Mouse (Mus musculus) limb, embryonic 13.5 days (tissue): Measurements from ENCODE around the gene S100a2. TPM values are rescaled to one million over a fixed set of nuclear protein-coding genes. Genes with fewer than 3 reads are reported as not detected.

Experiments
- ATAC-seq: fragments of 200-750 bp; cut with Nextera tagmentation; 2 replicates; pipeline ENCODE4 v1.8.0; 2017; ENCODE audit warnings: low read depth, moderate number of reproducible peaks, moderate TSS enrichment; ENCODE audit not compliant: low FRiP score
- H3K27ac ChIP-seq: fragments of 300-500 bp; sonication (generic); 2 replicates; pipeline ENCODE4 v1.5.1; 2015; ENCODE audit warnings: inconsistent platforms, mild to moderate bottlenecking, moderate library complexity
- H3K27me3 ChIP-seq: fragments of 300-500 bp; sonication (generic); 2 replicates; pipeline ENCODE4 v1.6.1; 2015; ENCODE audit warnings: mild to moderate bottlenecking, inconsistent platforms
- H3K36me3 ChIP-seq: fragments of 300-500 bp; sonication (generic); 2 replicates; pipeline ENCODE4 v1.6.1; 2015; ENCODE audit warnings: inconsistent platforms, mild to moderate bottlenecking, moderate library complexity
- H3K4me1 ChIP-seq: fragments of 300-500 bp; sonication (generic); 2 replicates; pipeline ENCODE4 v1.6.1; 2015; ENCODE audit warnings: inconsistent platforms
- H3K4me2 ChIP-seq: fragments of 300-500 bp; sonication (generic); replicated peaks from 2 replicates; pipeline ENCODE4 v1.6.1; 2015; ENCODE audit warnings: inconsistent platforms, mild to moderate bottlenecking, moderate library complexity
- H3K4me3 ChIP-seq: fragments of 300-500 bp; sonication (generic); 2 replicates; pipeline ENCODE4 v1.5.1; 2015; ENCODE audit warnings: moderate library complexity, mild to moderate bottlenecking, inconsistent platforms
- H3K9ac ChIP-seq: fragments of 300-500 bp; sonication (generic); 2 replicates; pipeline ENCODE4 v1.6.1; 2015; ENCODE audit warnings: mild to moderate bottlenecking, inconsistent platforms
- H3K9me3 ChIP-seq: fragments of 300-500 bp; sonication (generic); 2 replicates; pipeline ENCODE4 v1.6.1; 2016; ENCODE audit warnings: inconsistent platforms
- WGBS: fragments of 180-500 bp; shearing (Covaris S2); methylation state at CpG from one replicate; pipeline ENCODE4 v1.1.7; 2015; 5-methylcytosine and 5-hydroxymethylcytosine counted together
- polyA plus RNA-seq: library from polyadenylated mRNA; unstranded; fragments of >200 nt; fragmentation: Nextera tagmentation; extraction: Ambion mirVana; gene quantifications from 2 replicates; pipeline ENCODE4 v1.2.1, GENCODE M21; 2015

S100a2 gene
- polyA plus RNA-seq, 1 experiment from 2014 or later = not detected

- 8% methylated on average over 2 of the region's 2 CpGs for WGBS
- ATAC-seq = peak; percentile 71
Measured at GRCm38 (mm10) chr3:90623435-90624071, 33.5 kb downstream of the S100a2 start.

DNA sequence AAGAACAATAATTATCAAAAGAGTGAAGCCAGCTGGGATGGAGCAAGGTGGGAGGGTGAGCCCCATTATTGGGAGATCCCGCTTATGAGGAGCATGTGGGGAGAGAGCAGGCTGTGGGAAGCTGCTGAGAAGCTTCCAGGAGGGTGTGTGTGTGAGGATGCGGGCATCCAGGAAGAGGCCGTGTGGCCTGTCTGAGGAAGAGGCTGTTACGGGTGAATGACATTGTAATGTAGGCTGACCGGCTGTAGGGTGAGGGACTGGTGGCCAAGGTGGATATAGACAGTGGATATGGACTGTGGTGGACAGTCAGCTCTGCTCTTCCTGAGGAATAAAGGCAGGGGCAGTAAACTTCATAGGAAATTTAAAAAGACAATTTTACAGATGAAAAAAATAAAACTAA, 35.4 kb downstream of the S100a2 start:
- Histone ChIP-seq H3K36me3 (no peaks in the 10 kb centered on the region), H3K4me2 (no peak overlapping the region), H3K9ac (no peak overlapping the region), H3K9me3 (no peaks in the 10 kb centered on the region), H3K27me3 (0 out of 2 replicates have a peak, but pooled peaks cover 2% of the 10 kb centered on the region), H3K4me3 (no peak overlapping the region), H3K4me1 (peaks cover 13% of the 10 kb centered on the region), H3K27ac (no peak overlapping the region)
- 78% methylated on average over 5 of the region's 5 CpGs for WGBS
- no peak for ATAC-seq

More at GRCm38 (mm10) chr3:90623435-90624071, 33.5 kb downstream of the S100a2 start:
- H3K4me1 ChIP-seq = peaks cover 13% of the 10 kb centered on the region
- H3K27me3 ChIP-seq = 0 out of 2 replicates have a peak, but pooled peaks cover 2% of the 10 kb centered on the region
- no peak overlapping the region for H3K27ac ChIP-seq
- no peak overlapping the region for H3K9ac ChIP-seq
- H3K36me3 ChIP-seq = no peaks in the 10 kb centered on the region
- no peaks in the 10 kb centered on the region for H3K9me3 ChIP-seq
- H3K4me3 ChIP-seq = no peak overlapping the region
- H3K4me2 ChIP-seq = peak overlapping the region; percentile 0; the same call in 1 of the 2 replicates

DNA sequence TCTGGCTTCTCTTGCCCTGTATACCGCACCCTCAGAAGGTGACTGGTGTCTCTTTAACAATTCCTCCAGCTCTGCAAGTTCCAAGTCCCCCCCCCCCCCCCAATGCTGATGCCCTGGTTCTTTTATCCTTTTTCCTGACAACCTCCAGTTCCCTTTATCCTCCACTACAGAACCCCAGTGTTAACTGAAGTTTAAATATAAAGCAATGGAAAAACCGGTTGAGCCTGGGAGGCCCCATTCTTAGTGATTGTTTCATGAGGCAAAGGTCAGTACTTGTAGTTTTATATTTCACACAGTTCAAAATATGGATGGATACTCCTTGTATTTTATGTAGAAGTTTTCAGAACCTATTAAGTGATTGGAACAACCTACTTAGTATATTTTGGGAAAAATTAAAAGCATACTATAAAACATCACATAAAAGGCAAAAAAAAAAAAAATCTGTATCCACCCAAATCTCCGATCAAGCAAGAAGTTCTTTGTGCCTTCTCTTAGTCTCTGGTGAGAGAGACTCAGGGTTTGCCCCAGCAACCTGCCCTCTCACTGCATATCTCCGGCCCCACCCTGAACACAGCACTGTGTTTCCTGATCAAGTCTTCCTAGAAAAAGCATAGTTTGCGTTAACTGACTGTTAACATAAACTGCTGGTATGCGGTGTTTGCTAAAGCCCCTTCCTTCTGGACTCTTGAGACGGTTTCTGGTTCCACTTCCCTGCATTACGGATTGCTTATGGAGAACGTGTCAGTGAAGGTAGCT, 36.4 kb downstream of the S100a2 start:
- 0 out of 2 replicates have a peak, but pooled peaks cover 2% of the 10 kb centered on the region for H3K27me3 ChIP-seq
- no peak overlapping the region for H3K4me3 ChIP-seq
- no peaks in the 10 kb centered on the region for H3K9me3 ChIP-seq
- peaks cover 13% of the 10 kb centered on the region for H3K4me1 ChIP-seq
- H3K9ac ChIP-seq = no peak overlapping the region
- 74% methylated on average over 9 of the region's 9 CpGs for WGBS
- H3K4me2 ChIP-seq = no peak overlapping the region
- H3K27ac ChIP-seq = no peak overlapping the region
- H3K36me3 ChIP-seq = no peaks in the 10 kb centered on the region
- ATAC-seq = no peak

GRCm38 (mm10) chr3:90627366-90627765, 37.3 kb downstream of the S100a2 start:
- no peak overlapping the region for H3K9ac ChIP-seq
- 89% methylated on average over 5 of the region's 5 CpGs for WGBS
- no peaks in the 10 kb centered on the region for H3K36me3 ChIP-seq
- H3K4me3 ChIP-seq = no peak overlapping the region
- peaks cover 13% of the 10 kb centered on the region for H3K4me1 ChIP-seq
- no peaks in the 10 kb centered on the region for H3K9me3 ChIP-seq
- H3K27ac ChIP-seq = no peak overlapping the region
- ATAC-seq = no peak
- no peaks in the 10 kb centered on the region for H3K27me3 ChIP-seq
- H3K4me2 ChIP-seq = no peak overlapping the region

- WGBS = 58% methylated on average over 4 of the region's 4 CpGs
- no peak overlapping the region for H3K4me3 ChIP-seq
- no peaks in the 10 kb centered on the region for H3K9me3 ChIP-seq
- ATAC-seq = no peak
- no peaks in the 10 kb centered on the region for H3K27me3 ChIP-seq
- H3K4me1 ChIP-seq = peaks cover 13% of the 10 kb centered on the region
- H3K4me2 ChIP-seq = no peak overlapping the region
- H3K27ac ChIP-seq = no peak overlapping the region
- no peak overlapping the region for H3K9ac ChIP-seq
- no peaks in the 10 kb centered on the region for H3K36me3 ChIP-seq
Measured at GRCm38 (mm10) chr3:90627807-90628206, 37.8 kb downstream of the S100a2 start.

- Histone ChIP-seq H3K9me3 (no peaks in the 10 kb centered on the region), H3K4me1 (no peaks in the 10 kb centered on the region), H3K36me3 (no peaks in the 10 kb centered on the region), H3K9ac (no peak overlapping the region), H3K4me3 (no peak overlapping the region), H3K27me3 (no peaks in the 10 kb centered on the region), H3K27ac (no peak overlapping the region), H3K4me2 (no peak overlapping the region)
- WGBS = 71% methylated on average over 2 of the region's 2 CpGs
- ATAC-seq = no peak
Measured at GRCm38 (mm10) chr3:90629298-90629697, 39.3 kb downstream of the S100a2 start.

DNA sequence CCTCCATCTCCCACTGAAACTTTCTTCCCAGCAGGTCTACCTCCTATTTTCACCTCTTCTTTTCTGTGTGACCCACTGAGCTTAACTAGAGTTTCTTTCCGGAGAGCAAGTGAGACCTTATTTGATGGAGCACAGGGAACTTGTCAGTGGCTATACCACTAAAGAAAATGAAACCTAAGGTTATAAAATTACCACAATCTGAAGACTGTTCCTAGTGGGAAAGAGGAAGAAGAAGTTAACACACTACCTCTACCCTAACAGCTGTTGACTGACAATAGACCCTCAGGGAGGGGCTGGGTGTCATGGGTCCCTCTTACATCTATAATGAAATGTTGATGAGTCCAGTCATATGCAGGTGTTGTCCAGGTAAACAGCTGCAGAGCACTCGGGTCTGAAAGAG, 41.9 kb downstream of the S100a2 start:
- Histone ChIP-seq H3K4me3 (no peak overlapping the region), H3K4me2 (no peak overlapping the region), H3K27ac (no peak overlapping the region), H3K4me1 (no peaks in the 10 kb centered on the region), H3K36me3 (no peaks in the 10 kb centered on the region), H3K9me3 (no peaks in the 10 kb centered on the region), H3K9ac (no peak overlapping the region), H3K27me3 (no peaks in the 10 kb centered on the region)
- 80% methylated on average over 2 of the region's 2 CpGs for WGBS
- ATAC-seq = no peak

DNA sequence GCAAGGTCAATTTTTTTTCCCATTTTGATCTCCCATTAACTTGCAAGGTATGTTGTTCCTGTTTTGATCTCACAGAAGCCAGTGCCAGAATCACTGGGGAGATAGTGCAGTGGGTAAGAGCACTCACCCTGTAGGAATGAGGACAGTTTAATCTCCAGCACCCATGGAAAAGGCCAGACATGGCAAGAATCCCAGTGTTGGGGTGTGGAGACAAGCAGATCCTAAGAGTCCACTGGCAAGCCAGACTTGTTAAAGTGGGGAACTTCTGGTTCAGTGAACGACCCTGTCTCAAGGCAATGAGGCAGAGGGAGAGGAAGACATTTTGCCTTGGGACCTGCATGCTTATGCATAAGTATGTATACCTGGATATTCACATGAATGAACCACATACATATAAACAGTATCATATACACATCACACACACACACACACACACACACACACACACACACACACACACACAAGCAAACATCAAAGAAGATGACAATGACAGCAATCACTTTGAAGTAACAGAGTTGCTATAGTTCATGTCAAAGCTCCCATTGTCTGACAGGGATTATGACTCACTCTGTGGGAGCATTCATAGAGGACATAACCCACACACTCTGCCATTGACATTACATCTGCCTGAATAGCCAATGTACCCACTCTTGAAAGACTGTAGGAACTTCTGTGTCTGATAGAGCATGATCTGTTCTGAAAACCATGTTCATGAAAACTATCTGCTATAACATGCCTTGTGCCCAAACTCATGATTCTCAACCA, 48.6 kb downstream of the S100a2 start:
- Histone ChIP-seq H3K27me3 (no peaks in the 10 kb centered on the region), H3K9ac (no peak overlapping the region), H3K4me2 (no peak overlapping the region), H3K9me3 (no peaks in the 10 kb centered on the region), H3K36me3 (no peaks in the 10 kb centered on the region), H3K27ac (no peak overlapping the region), H3K4me1 (no peaks in the 10 kb centered on the region), H3K4me3 (no peak overlapping the region)
- no peak for ATAC-seq
- 60% methylated on average over 1 of the region's 1 CpGs for WGBS

DNA sequence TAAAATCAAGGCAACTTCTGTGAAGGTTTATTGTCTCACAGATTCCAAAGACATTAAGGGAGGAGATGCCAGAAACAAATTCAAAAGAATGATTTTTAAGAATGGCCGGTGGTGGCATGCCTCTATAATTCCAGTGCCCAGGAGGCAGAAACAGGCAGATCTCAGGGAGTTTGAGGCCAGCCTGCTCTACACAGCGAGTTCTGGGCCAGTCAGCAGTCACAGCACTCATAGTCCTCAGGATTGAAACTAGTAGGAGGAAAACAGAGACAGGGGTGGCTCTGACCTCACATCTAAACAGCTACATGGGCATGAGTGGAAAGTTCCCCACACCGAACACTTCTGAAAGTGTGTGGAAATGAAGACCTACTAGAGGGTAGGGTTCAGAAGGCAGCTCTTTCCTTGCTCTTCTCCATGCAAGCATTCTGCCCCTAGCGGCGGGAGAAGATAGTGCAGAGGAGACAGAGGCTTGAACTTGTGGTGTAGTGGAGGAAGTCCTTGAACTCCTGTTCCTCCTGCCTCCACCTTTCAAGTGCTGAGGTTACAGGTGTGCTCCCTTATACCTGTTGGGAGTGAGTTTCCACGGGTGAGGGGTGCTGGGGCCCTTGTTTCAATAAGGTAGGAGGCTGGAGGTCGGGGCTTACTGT, 49.6 kb downstream of the S100a2 start:
- H3K4me2 ChIP-seq = no peak overlapping the region
- no peaks in the 10 kb centered on the region for H3K9me3 ChIP-seq
- H3K4me3 ChIP-seq = no peak overlapping the region
- no peak for ATAC-seq
- H3K9ac ChIP-seq = no peak overlapping the region
- no peaks in the 10 kb centered on the region for H3K27me3 ChIP-seq
- no peaks in the 10 kb centered on the region for H3K4me1 ChIP-seq
- H3K36me3 ChIP-seq = no peaks in the 10 kb centered on the region
- H3K27ac ChIP-seq = no peak overlapping the region
- WGBS = 51% methylated on average over 7 of the region's 7 CpGs

DNA sequence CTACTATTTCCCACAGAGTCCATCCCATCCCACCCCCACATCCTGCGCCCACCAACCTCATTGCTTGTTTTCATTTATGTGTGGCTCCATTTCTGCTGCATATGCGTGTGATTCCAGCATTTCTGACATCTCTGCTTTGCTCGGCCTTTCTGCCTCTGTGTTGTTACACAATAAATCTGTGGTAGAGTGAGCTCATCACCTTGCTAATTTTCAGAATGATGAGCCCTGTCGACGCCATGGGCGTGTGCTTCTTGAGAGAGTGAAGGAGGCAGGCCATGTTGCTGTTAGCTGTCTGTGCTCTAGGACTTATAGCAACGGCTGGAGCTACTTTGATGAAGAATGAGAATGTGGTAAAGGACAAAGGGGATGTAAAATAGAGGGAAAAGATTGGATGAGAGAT, 50.9 kb downstream of the S100a2 start:
- Histone ChIP-seq H3K27ac (no peak overlapping the region), H3K9ac (no peak overlapping the region), H3K36me3 (no peaks in the 10 kb centered on the region), H3K4me2 (no peak overlapping the region), H3K9me3 (no peaks in the 10 kb centered on the region), H3K4me3 (no peak overlapping the region), H3K4me1 (no peaks in the 10 kb centered on the region), H3K27me3 (no peaks in the 10 kb centered on the region)
- no peak for ATAC-seq
- 79% methylated on average over 7 of the region's 7 CpGs for WGBS
